Mouse (Mus musculus) left cerebral cortex, postnatal 25 days (tissue): Measurements from ENCODE around the gene Scube2. TPM values are rescaled to one million over a fixed set of nuclear protein-coding genes. Genes with fewer than 3 reads are reported as not detected.

Experiments used
- DNase-seq, 2 experiments: peaks; one replicate each; pipeline ENCODE4 v3.0.0; 2022; ENCODE audit warnings: low spot score in 2 of 2, mixed read lengths in 1 of 2
- intact Hi-C: fragments of 180-260 bp; cut with DNase I; formaldehyde crosslinking; loops from one replicate; pipeline ENCODE4 v1.15.1; 2025
- total RNA-seq, 2 experiments: library from RNA; stranded (reverse); gene quantifications; 2 replicates each; pipeline ENCODE4 v1.2.3; 2021

The Scube2 gene
- under 1 TPM; 0.80 to 0.92 TPM for total RNA-seq

- no peak for DNase-seq
- intact Hi-C loops, result loop anchor here (5.0 kb wide), 1 partner anchor 73 kb away; no protein-coding TSS in a partner anchor
Measured at GRCm38 (mm10) chr7:109865370-109866229, at the start of gene Scube2. TSS of gene Scube2 (minus strand) at chr7:109865679.

- intact Hi-C loops, result no loop called here
- DNase-seq, result no peak
Measured at GRCm38 (mm10) chr7:109906165-109906564, 40.7 kb upstream of the Scube2 start.

GRCm38 (mm10) chr7:109900921-109901320, 35.4 kb upstream of the Scube2 start:
- intact Hi-C loops, result no loop called here
- DNase-seq, result no peak

- intact Hi-C loops, result no loop called here
- DNase-seq, result no peak
Measured at GRCm38 (mm10) chr7:109898911-109899310, 33.4 kb upstream of the Scube2 start.

GRCm38 (mm10) chr7:109892530-109892929, 27.1 kb upstream of the Scube2 start:
- DNase-seq, result peak; percentile 73 to 89
- intact Hi-C loops, result loop anchor here (1.0 to 5.0 kb wide), 2 partner anchors 100 to 184 kb away; no protein-coding TSS in a partner anchor

- DNase-seq, result no peak
Measured at GRCm38 (mm10) chr7:109891786-109892185, 26.3 kb upstream of the Scube2 start.

GRCm38 (mm10) chr7:109890256-109890655, 24.8 kb upstream of the Scube2 start:
- DNase-seq, result no peak
- intact Hi-C loops, result loop anchor here (5.0 kb wide), 1 partner anchor 98 kb away; no protein-coding TSS in a partner anchor

More at GRCm38 (mm10) chr7:109891786-109892185, 26.3 kb upstream of the Scube2 start:
- intact Hi-C loops, result loop anchor here (1.0 to 5.0 kb wide), 2 partner anchors 99 to 183 kb away; no protein-coding TSS in a partner anchor

GRCm38 (mm10) chr7:109889300-109889699, 23.8 kb upstream of the Scube2 start:
- DNase-seq, result no peak
- intact Hi-C loops, result no loop called here

- intact Hi-C loops, result no loop called here
- DNase-seq, result no peak
Measured at GRCm38 (mm10) chr7:109886249-109886648, 20.8 kb upstream of the Scube2 start.

GRCm38 (mm10) chr7:109882574-109882973, 17.1 kb upstream of the Scube2 start:
- intact Hi-C loops, result no loop called here

GRCm38 (mm10) chr7:109881561-109882099, 16.2 kb upstream of the Scube2 start:
- intact Hi-C loops, result no loop called here
- no peak for DNase-seq

More at GRCm38 (mm10) chr7:109882574-109882973, 17.1 kb upstream of the Scube2 start:
- DNase-seq, result no peak

GRCm38 (mm10) chr7:109879158-109879557, 13.7 kb upstream of the Scube2 start:
- intact Hi-C loops, result no loop called here
- no peak for DNase-seq

GRCm38 (mm10) chr7:109876085-109876484, 10.6 kb upstream of the Scube2 start:
- no peak for DNase-seq
- intact Hi-C loops, result no loop called here

- intact Hi-C loops, result no loop called here
- DNase-seq, result no peak
Measured at GRCm38 (mm10) chr7:109875598-109875997, 10.1 kb upstream of the Scube2 start.

- DNase-seq, result no peak
- intact Hi-C loops, result no loop called here
Measured at GRCm38 (mm10) chr7:109875033-109875432, 9.6 kb upstream of the Scube2 start.

- DNase-seq, result no peak
- intact Hi-C loops, result no loop called here
Measured at GRCm38 (mm10) chr7:109873170-109873569, 7.7 kb upstream of the Scube2 start.

- intact Hi-C loops, result no loop called here
Measured at GRCm38 (mm10) chr7:109871232-109871631, 5.8 kb upstream of the Scube2 start.

GRCm38 (mm10) chr7:109868498-109868897, 3.0 kb upstream of the Scube2 start:
- intact Hi-C loops, result loop anchor here (5.0 kb wide), 1 partner anchor 76 kb away; no protein-coding TSS in a partner anchor
- DNase-seq, result peak in 1 of 2 experiments; percentile 55

More at GRCm38 (mm10) chr7:109871232-109871631, 5.8 kb upstream of the Scube2 start:
- DNase-seq, result no peak

- intact Hi-C loops, result loop anchor here (5.0 kb wide), 1 partner anchor 74 kb away; no protein-coding TSS in a partner anchor
- no peak for DNase-seq
Measured at GRCm38 (mm10) chr7:109866643-109867042, 1.2 kb upstream of the Scube2 start.

GRCm38 (mm10) chr7:109863561-109863960, 1.9 kb downstream of the Scube2 start:
- intact Hi-C loops, result no loop called here

More at GRCm38 (mm10) chr7:109863561-109863960, 1.9 kb downstream of the Scube2 start:
- no peak for DNase-seq
